Mouse (Mus musculus): ENCODE measurements at regions not wholly inside any gene's neighbourhood (a gene's known extent, or its start where the extent isn't known, plus 50 kb on each side); places are given as distances from the start of the nearest gene placed in this dataset.

DNA sequence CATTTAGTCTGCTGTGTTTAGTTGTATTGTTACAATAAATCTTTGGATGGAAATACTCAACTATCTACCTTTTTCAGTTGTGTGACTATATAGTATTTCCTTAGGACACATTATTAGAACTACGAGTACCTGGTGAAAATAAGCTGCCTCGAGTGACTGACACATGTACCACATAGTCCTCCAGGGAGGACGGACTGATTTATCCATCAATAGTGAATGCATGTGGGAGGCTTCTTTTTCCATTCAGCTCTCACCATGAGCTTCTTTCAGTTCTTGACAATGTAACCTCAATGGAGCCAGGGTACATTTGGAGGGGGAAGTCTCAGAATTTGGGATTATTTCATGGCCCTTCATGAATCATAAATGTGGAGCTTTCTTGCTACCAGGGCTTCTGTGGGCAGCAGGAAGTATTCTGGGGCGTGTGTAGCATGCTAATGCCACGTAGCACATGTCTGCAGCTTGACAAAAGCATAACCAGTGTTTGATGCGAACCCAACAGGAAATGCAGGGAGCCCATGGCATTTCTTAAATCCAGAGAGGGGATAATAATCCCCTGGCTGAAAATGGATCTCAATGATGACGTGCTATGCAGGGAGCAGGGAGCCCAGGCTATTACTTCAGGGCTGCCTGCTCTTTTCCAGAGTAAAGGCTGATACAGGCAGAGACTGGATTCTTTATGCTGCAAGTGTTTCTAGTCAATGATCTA lies 178.7 kb downstream of the Plk2 start:
- TF ChIP-seq CTCF (IDR thresholded peaks at IDR 0.05; ENCODE audit: low read depth, low read length) (no peak), POLR2AphosphoS5 (IDR thresholded peaks at IDR 0.05; ENCODE audit: insufficient replicate concordance, low read depth, low read length) (no peak), GATA1 (IDR thresholded peaks at IDR 0.05; ENCODE audit: borderline replicate concordance, low read length) (no peak)

Data from G1E (cell line).